Mouse (Mus musculus) kidney, embryonic 16.5 days (tissue): ENCODE data around the gene Heatr5a. TPM values are rescaled to one million over a fixed set of nuclear protein-coding genes. Genes with fewer than 3 reads are reported as not detected.

ENCODE experiments used
- ATAC-seq: fragments of 200-750 bp; cut with Nextera tagmentation; 2 replicates; pipeline ENCODE4 v1.8.0; 2017; ENCODE audit warnings: moderate TSS enrichment; ENCODE audit not compliant: low FRiP score, low TSS enrichment
- H3K27ac ChIP-seq: fragments of 300-500 bp; sonication (generic); 2 replicates; pipeline ENCODE4 v1.5.1; 2014; ENCODE audit warnings: low read length
- H3K27me3 ChIP-seq: fragments of 300-500 bp; sonication (generic); 2 replicates; pipeline ENCODE4 v1.6.1; 2014; ENCODE audit warnings: low read length, control low read depth, mixed read lengths; ENCODE audit not compliant: insufficient read depth
- H3K36me3 ChIP-seq: fragments of 300-500 bp; sonication (generic); 2 replicates; pipeline ENCODE4 v1.6.1; 2014; ENCODE audit warnings: low read length, control low read depth, mixed read lengths; ENCODE audit not compliant: insufficient read depth
- H3K4me1 ChIP-seq: fragments of 300-500 bp; sonication (generic); 2 replicates; pipeline ENCODE4 v1.6.1; 2014; ENCODE audit warnings: low read length, control low read depth, mixed read lengths; ENCODE audit not compliant: insufficient read depth
- H3K4me2 ChIP-seq: fragments of 300-500 bp; sonication (generic); replicated peaks from 2 replicates; pipeline ENCODE4 v1.6.1; 2014; ENCODE audit warnings: low read depth, low read length
- H3K4me3 ChIP-seq: fragments of 300-500 bp; sonication (generic); 2 replicates; pipeline ENCODE4 v1.5.1; 2014; ENCODE audit warnings: mild to moderate bottlenecking, low read length
- H3K9ac ChIP-seq: fragments of 300-500 bp; sonication (generic); replicated peaks from 2 replicates; pipeline ENCODE4 v1.6.1; 2014; ENCODE audit warnings: low read length
- H3K9me3 ChIP-seq: fragments of 300-500 bp; sonication (generic); 2 replicates; pipeline ENCODE4 v1.6.1; 2016; ENCODE audit warnings: low read length, control low read depth
- WGBS: fragments of 180-500 bp; shearing (Covaris S2); extraction: QIAGEN DNeasy Blood & Tissue Kit; methylation state at CpG from one replicate; pipeline ENCODE4 v1.1.7; 2014; 5-methylcytosine and 5-hydroxymethylcytosine counted together
- polyA plus RNA-seq: library from polyadenylated mRNA; unstranded; fragments of >200 nt; fragmentation: Nextera tagmentation; extraction: Ambion mirVana; gene quantifications from 2 replicates; pipeline ENCODE4 v1.2.1, GENCODE M21; 2015

The Heatr5a gene
- polyA plus RNA-seq, 1 experiment from 2014 or later: 9.4 TPM

DNA sequence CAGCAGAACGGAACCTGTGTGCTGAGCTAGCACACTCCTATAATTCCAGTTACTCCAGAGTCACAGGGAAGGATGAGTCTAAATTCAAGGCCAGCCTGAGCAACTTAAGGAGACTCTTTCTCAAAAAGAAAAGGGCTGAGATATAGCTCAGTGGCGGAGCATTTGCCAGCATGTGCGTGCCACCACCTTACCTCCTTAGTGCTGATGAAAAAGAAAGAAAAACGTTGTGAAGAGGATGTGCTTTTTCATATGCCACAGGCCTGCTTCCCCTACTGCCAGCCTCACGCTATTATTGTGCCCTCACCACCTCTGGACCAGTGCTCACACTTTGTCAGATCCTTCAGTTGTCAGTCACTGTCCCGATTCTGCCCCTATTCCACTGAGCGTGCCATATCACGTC, 104.0 kb downstream of the Heatr5a start:
- no peaks in the 10 kb centered on the region for H3K9me3 ChIP-seq
- 76% methylated on average over 8 of the region's 8 CpGs for WGBS

DNA sequence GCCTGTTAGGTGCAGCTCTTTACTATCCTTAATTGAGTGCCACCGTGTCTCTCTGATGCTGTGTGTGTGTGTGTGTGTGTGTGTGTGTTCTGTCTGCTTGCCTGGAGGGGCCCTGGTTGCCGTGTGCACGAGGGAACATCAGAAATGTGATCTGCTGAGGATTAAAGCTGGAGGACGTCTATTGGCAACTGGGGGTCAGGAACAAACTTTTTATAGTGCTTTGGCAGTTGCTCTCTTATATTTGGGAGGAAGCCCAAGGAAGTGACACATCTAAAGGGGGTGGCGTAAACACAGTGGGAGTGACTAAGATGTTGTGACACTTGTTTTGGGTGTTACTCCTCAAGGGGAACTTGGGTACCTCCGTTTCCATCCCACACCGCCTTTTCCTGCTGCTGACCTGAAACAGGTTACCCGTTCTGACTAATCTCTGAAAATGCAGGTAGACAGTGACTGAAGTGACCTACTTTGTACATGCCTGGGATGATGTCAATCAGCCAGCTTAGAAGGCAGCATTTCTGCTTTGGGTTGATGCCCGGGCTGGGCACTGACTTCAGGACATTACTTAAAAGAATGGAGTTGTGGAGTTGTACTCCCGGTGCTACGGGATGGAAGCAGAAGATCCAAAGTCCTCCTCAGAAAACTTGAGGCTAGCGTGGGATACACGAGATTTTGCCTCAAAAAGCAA, 104.8 kb downstream of the Heatr5a start:
- 61% methylated on average over 13 of the region's 13 CpGs for WGBS
- peaks cover 6% of the 10 kb centered on the region for H3K4me1 ChIP-seq
- no peaks in the 10 kb centered on the region for H3K27me3 ChIP-seq
- H3K27ac ChIP-seq: no peak overlapping the region
- H3K4me3 ChIP-seq: no peak overlapping the region
- no peak overlapping the region for H3K4me2 ChIP-seq
- no peak for ATAC-seq
- H3K9me3 ChIP-seq: no peaks in the 10 kb centered on the region
- H3K36me3 ChIP-seq: no peaks in the 10 kb centered on the region
- H3K9ac ChIP-seq: no peak overlapping the region

More for the DNA sequence above, 104.0 kb downstream of the Heatr5a start:
- H3K4me1 ChIP-seq: peaks cover 6% of the 10 kb centered on the region
- H3K36me3 ChIP-seq: no peaks in the 10 kb centered on the region
- H3K9ac ChIP-seq: no peak overlapping the region
- ATAC-seq: no peak
- H3K27me3 ChIP-seq: no peaks in the 10 kb centered on the region
- no peak overlapping the region for H3K4me3 ChIP-seq
- H3K27ac ChIP-seq: no peak overlapping the region
- no peak overlapping the region for H3K4me2 ChIP-seq

DNA sequence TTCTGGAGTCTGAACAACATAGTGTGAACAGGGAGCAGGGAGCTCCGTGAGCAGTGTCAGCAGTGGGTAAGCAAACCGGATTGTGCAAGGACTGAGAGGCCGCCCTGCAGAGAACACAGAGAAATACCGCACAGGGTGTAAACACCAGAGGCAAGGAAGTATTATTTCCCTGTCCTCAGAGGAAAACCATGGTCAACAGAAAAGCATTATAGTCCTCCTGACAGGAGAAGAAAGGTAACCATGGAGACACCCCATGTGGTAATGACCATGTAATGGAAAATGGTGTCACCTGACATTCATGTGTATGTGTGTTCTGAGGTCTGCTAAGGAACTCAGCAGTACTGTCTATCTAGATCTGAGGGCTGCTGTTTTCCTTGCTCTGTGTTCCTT, 105.3 kb downstream of the Heatr5a start:
- H3K9me3 ChIP-seq: no peaks in the 10 kb centered on the region
- peak; percentile 52 for ATAC-seq
- no peaks in the 10 kb centered on the region for H3K27me3 ChIP-seq
- WGBS: 48% methylated on average over 4 of the region's 4 CpGs
- no peak overlapping the region for H3K4me3 ChIP-seq
- H3K4me1 ChIP-seq: peaks cover 6% of the 10 kb centered on the region
- no peak overlapping the region for H3K4me2 ChIP-seq
- no peak overlapping the region for H3K9ac ChIP-seq
- no peaks in the 10 kb centered on the region for H3K36me3 ChIP-seq
- no peak overlapping the region for H3K27ac ChIP-seq

DNA sequence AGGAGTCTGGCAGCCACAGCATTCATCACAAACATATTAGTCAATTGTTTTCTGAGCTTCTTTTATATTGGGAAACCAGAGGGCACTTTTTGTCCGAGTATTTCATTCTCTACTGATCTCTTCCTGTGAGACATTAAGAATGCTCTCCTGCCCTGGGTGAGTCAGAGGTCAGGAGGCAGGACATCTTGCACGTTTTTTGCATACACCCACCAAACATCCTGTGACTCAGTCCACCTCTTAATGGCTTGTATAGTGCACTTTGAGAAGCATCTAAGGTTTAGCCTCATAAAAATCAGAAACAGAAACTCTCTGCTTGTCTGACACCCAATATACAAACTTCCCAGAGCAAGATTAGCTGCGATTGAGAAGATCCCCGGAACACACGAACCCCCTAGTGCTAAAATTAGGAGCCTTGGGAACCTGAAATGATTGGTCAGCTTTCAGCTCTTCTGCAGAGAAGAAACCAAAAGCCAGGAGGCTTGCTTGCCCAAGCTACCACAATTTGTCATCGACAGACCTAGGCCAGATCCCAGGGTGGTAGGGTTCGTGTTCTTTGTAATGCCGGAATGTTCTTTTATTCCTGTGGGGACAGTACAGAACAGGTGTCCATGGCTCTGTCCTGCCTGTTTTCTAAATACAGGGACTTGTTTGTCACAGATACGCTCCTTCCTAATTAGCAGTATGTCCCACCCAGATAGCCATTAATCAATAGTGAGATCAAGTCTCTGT, 105.9 kb downstream of the Heatr5a start:
- ATAC-seq: no peak
- H3K36me3 ChIP-seq: no peaks in the 10 kb centered on the region
- H3K4me3 ChIP-seq: no peak overlapping the region
- no peak overlapping the region for H3K4me2 ChIP-seq
- no peaks in the 10 kb centered on the region for H3K9me3 ChIP-seq
- 54% methylated on average over 9 of the region's 9 CpGs for WGBS
- no peak overlapping the region for H3K27ac ChIP-seq
- no peak overlapping the region for H3K9ac ChIP-seq
- H3K4me1 ChIP-seq: peaks cover 6% of the 10 kb centered on the region
- H3K27me3 ChIP-seq: no peaks in the 10 kb centered on the region

DNA sequence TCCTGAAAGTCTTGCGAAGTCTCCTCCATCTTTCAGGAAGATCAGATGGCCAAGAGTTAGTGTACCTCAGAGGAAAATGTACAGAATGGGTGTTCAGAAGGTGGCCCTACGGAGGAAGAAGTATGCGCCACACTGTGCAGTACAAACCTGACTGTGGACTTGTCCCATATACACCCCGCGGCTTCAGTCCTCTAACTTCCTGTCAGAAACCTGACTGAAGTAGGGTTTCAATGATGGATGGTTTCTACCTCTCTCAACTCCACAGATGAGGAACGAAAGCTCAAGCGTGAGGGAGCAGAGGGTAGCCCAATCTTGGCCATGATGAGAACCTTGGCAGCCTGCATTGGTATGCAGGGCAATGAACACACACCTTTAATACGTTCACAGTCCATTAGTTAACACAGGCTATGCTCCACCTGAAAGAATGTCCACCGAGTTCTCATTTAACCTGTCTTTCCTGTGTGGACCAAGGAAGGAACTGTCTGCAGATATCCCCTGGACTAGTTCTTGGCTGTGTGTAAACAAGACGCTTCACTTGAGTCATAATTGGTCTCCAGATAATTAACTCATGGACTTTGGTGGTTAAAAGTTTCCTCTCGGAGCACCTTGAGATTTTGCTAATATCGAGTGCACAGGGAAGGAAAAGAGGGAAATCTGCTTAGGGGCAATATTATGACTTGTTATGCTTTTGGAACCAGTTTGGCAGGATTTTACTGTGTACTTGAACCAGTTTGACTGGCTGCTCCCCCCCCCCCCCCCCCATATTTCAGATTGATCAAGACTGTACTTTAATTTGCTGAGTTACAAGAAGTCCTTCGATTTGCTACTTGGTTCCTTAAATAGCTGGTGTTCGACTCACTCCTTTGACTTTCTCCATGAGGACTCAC, 107.8 kb downstream of the Heatr5a start:
- WGBS: 77% methylated on average over 14 of the region's 14 CpGs
- H3K4me2 ChIP-seq: no peak overlapping the region

DNA sequence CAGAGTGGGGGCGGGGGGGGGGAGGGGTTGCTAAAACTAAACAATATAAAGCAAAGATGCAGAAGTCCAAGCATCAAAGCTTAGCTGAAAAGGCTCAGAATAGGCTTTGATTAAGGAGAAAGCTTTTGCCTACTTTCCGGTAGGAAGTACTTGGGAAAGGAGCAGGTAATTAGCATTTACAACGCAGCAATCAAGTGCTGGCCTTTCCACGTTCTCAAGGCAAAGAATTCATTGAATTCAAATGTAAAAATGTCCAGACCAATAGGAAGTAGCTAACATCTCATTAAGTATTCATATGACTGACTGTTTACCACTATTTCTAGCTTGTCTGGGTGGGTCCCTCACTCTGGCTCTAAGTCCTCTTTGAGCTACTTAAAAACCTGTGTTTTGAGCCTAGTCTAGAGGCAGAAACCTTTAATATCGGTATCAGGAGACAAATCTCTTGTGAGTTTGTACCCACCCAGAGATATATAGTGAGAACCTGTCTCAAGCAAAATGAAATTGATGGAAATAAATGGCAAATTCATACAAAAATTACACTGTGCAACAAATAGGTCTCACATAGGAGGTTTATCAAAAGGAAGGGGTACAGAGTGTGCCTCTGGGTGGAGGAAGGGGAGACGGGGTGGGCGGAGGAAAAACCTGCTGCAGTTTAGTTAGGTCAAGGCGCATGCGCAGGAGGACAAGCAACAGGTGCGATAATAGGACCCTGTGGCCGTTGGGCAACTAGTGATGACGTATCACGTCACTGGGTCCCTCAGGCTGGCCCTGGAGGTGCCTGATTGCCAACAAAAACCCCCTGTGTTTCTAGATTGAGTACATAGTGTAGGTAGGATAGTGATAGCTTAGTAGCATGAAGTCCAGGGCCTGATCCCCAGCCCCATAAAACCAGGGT, 112.7 kb downstream of the Heatr5a start:
- no peak overlapping the region for H3K27ac ChIP-seq
- no peaks in the 10 kb centered on the region for H3K27me3 ChIP-seq
- no peaks in the 10 kb centered on the region for H3K36me3 ChIP-seq
- no peak overlapping the region for H3K4me3 ChIP-seq
- no peaks in the 10 kb centered on the region for H3K9me3 ChIP-seq
- H3K4me1 ChIP-seq: no peaks in the 10 kb centered on the region
- WGBS: 65% methylated on average over 13 of the region's 13 CpGs
- ATAC-seq: no peak
- no peak overlapping the region for H3K9ac ChIP-seq
- no peak overlapping the region for H3K4me2 ChIP-seq

More for the DNA sequence above, 107.8 kb downstream of the Heatr5a start:
- Histone ChIP-seq H3K9ac (no peak overlapping the region), H3K27me3 (no peaks in the 10 kb centered on the region), H3K4me1 (peaks cover 6% of the 10 kb centered on the region), H3K36me3 (no peaks in the 10 kb centered on the region), H3K9me3 (no peaks in the 10 kb centered on the region), H3K27ac (peak overlapping the region; percentile 62), H3K4me3 (no peak overlapping the region)
- peak; percentile 85 for ATAC-seq

DNA sequence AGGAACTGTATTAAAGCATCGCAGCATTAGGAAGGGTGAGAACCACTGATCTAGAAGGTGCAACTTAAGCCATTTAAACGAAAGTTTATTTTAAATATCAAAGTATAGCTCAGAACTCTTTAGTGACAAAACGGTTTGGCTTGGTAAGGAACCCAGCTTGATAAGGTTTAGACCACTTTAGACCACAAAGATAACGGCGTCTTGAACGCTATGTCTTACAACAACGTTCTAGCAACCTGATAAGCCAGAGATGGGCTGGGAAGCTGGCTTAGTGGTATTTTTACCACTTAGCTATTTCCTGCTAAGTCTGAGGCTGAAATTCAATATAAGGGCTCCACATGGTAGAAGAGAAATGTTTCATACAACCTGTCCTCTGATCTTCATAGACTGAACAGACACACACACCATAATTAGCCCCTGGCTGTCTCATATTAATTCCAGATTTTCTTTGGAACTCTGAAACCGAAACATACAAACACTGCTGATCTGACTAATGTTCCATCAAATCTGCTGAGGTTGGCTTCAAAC, 114.3 kb downstream of the Heatr5a start:
- Histone ChIP-seq H3K9me3 (no peaks in the 10 kb centered on the region), H3K27me3 (no peaks in the 10 kb centered on the region), H3K4me2 (no peak overlapping the region), H3K9ac (no peak overlapping the region), H3K27ac (no peak overlapping the region), H3K4me3 (no peak overlapping the region), H3K4me1 (no peaks in the 10 kb centered on the region), H3K36me3 (no peaks in the 10 kb centered on the region)
- ATAC-seq: no peak
- WGBS: 89% methylated on average over 8 of the region's 8 CpGs

DNA sequence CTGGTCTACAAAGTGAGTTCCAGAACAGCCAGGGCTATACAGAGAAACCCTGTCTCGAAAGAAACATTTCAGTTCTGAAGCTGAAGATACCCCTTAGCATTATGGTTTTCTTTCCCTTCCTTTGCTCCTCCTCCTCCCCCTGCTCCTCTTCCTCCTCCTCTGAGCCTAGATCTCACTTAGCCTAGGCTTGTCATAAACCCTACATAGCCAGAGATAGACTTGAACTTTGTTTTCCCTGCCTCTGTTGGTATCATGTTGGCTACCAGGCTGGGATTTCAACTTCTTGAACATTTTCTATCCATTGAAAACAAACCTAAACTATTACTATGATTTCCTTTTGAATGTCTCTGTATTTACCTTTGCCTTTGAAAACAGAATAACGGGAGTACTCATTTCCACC, 115.2 kb downstream of the Heatr5a start:
- WGBS: 83% methylated on average over 2 of the region's 2 CpGs
- no peak overlapping the region for H3K27ac ChIP-seq
- ATAC-seq: no peak
- no peak overlapping the region for H3K4me2 ChIP-seq
- no peaks in the 10 kb centered on the region for H3K27me3 ChIP-seq
- no peaks in the 10 kb centered on the region for H3K4me1 ChIP-seq
- H3K36me3 ChIP-seq: no peaks in the 10 kb centered on the region
- H3K9me3 ChIP-seq: no peaks in the 10 kb centered on the region
- H3K9ac ChIP-seq: no peak overlapping the region
- no peak overlapping the region for H3K4me3 ChIP-seq

DNA sequence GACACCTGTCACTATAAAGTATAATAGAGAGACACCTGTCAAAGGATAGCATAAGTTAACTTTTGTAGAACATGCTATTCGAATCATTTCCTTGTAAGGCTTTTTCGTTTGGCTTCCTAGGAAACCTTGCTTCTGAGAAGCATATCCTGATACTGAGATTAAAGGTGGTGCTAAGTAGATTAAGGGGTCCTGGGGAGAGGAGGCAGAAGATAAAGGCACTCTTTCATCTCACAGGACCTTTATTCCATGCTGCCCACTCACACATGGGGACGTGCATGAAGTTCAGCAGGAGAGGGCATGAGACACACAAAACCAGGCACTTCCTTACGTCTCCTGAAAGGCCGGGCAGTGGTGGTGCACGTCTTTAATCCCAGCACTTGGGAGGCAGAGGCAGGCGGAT, 115.7 kb downstream of the Heatr5a start:
- H3K36me3 ChIP-seq: no peaks in the 10 kb centered on the region
- ATAC-seq: no peak
- no peak overlapping the region for H3K9ac ChIP-seq
- H3K4me3 ChIP-seq: no peak overlapping the region
- no peak overlapping the region for H3K4me2 ChIP-seq
- WGBS: 85% methylated on average over 7 of the region's 7 CpGs
- no peaks in the 10 kb centered on the region for H3K9me3 ChIP-seq
- no peaks in the 10 kb centered on the region for H3K4me1 ChIP-seq
- H3K27me3 ChIP-seq: no peaks in the 10 kb centered on the region
- no peak overlapping the region for H3K27ac ChIP-seq
